Mouse (Mus musculus): ENCODE data around the gene Cfap54.

The Cfap54 gene

GRCm38 (mm10) chr10:93098211-93098805 lies 16.9 kb upstream of the Cfap54 start:
- in situ Hi-C loops (cut with MboI; ENCODE audit: unreplicated experiment in 2 of 2): no loop called here

DNA sequence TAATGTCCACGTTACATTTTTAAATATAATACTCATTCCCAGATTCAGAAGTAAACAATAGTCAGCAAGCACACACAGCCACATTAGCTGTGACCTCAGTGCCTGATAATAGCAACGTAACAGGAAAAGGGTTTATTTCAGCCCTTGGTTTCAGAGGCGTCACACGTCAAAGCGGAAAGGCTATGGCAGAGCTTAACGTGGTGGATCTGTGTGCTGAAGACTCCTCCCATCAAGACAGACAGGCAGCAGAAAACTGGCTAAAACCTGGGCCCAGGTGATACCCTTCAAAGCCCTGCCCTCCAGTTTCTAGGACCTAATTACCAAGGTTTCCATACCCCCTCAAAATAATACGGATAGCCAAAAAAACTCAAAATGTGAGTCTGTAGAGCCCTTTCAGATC lies 16.0 kb upstream of the Cfap54 start:
- in situ Hi-C loops (cut with MboI; ENCODE audit: unreplicated experiment in 2 of 2): no loop called here

- in situ Hi-C loops (cut with MboI; ENCODE audit: unreplicated experiment in 2 of 2): no loop called here
Observed at GRCm38 (mm10) chr10:93095827-93096226, 14.4 kb upstream of the Cfap54 start.

- in situ Hi-C loops (cut with MboI; ENCODE audit: unreplicated experiment in 2 of 2): no loop called here
Observed at GRCm38 (mm10) chr10:93094957-93095580, 13.7 kb upstream of the Cfap54 start.

DNA sequence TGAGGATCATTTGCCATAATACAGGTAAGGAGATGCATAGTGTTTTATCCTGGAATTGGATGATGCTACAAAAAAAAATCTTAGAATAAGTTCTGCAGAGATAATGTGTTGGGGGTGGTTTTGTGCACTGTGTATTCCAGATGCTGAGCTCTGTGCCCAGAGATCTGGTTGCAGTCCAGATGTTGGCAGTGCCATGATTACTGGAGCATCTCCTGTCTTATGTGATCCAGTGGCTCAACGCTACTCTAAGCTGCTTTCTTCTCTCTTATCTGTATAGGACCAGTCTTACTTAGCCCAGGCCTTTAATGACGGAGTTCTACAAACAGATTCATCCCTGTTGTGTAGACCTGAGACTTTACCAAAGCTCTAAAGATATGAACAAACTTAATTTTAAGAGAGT lies 10.5 kb upstream of the Cfap54 start:
- in situ Hi-C loops (cut with MboI; ENCODE audit: unreplicated experiment in 2 of 2): no loop called here

DNA sequence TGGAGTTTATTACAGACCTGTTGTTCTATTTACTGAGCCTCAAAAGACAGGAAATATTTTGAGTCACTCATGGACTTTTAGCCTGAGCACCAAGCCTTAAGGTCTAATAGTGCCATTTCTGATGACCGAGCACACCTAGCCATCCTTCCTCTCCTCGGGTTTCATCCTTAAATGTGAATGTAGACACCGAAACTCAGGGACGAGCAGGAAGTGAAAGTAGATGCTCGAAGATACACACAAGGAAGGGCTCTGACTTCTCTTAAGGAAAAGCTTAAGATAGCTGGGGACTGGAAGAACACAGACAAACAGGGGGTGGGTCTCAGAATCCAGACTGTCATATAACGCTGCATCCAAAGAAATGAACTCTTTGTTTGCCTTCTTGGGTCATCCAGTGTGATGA lies 8.8 kb upstream of the Cfap54 start:
- in situ Hi-C loops (cut with MboI; ENCODE audit: unreplicated experiment in 2 of 2): no loop called here

GRCm38 (mm10) chr10:93088396-93089048 lies 7.1 kb upstream of the Cfap54 start:
- in situ Hi-C loops (cut with MboI; ENCODE audit: unreplicated experiment in 2 of 2): loop anchor here in 1 of 2 experiments (5.0 kb wide), 1 partner anchor 54 kb away; no protein-coding TSS in a partner anchor

- in situ Hi-C loops (cut with MboI; ENCODE audit: unreplicated experiment in 2 of 2): loop anchor here in 1 of 2 experiments (5.0 kb wide), 1 partner anchor 55 kb away; no protein-coding TSS in a partner anchor
Observed at GRCm38 (mm10) chr10:93087504-93087903, 6.1 kb upstream of the Cfap54 start.

GRCm38 (mm10) chr10:93083963-93084340 lies 2.5 kb upstream of the Cfap54 start:
- in situ Hi-C loops (cut with MboI; ENCODE audit: unreplicated experiment in 2 of 2): no loop called here

- in situ Hi-C loops (cut with MboI; ENCODE audit: unreplicated experiment in 2 of 2): no loop called here
Observed at GRCm38 (mm10) chr10:93083198-93083962, 2.0 kb upstream of the Cfap54 start.

DNA sequence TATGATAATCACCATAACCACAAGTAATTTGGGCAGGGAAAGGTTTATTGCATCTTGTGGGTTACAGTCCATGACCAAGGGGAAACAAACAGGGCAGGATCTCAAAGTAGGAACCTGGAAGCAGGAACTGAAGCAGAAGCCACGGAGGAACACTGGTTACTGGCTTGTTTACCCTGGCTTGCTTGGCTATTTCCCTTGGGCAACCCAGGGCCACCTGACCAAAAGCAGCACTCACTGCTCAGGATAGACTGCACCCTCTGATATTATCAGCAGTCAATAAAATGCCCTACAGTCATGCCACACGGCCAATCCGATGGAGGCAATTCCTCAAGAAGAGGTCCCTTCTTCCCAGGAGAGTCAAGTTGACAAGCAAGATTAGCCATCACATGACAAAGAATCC lies 1.9 kb downstream of the Cfap54 start:
- in situ Hi-C loops (cut with MboI; ENCODE audit: unreplicated experiment in 2 of 2): loop anchor here (10.0 kb wide), 3 partner anchors 75 to 345 kb away; no protein-coding TSS in a partner anchor

DNA sequence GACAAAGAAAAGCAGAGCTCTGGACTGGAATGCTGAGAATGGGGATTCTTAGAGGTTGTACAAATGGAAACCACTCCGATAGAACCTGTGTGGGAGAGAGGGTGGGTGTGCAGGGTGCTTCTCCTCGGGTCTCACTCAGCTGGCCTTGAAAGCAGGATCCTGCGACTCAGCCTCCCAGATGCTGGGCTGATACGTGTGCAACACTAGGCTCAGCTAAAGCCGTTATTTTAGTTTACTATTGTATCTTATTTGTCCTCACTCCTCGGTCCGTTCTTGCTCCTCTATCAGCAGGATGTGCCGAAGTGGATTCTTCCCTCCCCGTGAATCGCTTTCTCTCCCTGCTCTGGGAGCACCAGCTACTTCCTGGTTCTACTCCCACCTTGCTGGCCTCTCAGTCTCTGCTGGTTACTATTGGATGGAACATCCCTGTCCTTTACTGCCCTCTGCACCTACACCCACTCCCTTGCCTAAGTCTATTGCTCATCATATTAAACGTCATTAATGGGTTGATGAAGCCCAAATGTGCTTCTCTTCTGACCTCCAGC lies 3.4 kb downstream of the Cfap54 start:
- in situ Hi-C loops (cut with MboI; ENCODE audit: unreplicated experiment in 2 of 2): loop anchor here (10.0 kb wide), 3 partner anchors 77 to 347 kb away; no protein-coding TSS in a partner anchor

DNA sequence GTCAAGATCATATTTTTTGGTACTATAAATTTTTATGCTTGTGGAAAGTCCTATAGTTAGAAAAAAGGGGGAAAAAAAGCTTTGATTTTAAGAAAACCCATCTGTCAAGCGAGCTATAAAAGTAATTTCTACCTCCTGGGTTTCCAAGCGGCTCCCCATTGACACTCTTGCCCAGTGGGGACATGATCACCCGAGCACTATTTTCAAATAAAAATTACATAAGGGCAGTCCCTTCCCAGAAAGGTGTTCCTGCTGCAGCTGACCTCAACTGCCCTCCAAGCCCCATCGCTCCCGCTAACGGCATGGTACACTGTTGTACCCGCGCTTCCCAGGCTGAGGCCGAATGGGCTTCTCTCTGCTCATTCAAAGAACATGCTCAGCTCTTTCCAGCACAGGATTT lies 5.0 kb downstream of the Cfap54 start:
- in situ Hi-C loops (cut with MboI; ENCODE audit: unreplicated experiment in 2 of 2): loop anchor here (10.0 kb wide), 3 partner anchors 78 to 348 kb away; no protein-coding TSS in a partner anchor

DNA sequence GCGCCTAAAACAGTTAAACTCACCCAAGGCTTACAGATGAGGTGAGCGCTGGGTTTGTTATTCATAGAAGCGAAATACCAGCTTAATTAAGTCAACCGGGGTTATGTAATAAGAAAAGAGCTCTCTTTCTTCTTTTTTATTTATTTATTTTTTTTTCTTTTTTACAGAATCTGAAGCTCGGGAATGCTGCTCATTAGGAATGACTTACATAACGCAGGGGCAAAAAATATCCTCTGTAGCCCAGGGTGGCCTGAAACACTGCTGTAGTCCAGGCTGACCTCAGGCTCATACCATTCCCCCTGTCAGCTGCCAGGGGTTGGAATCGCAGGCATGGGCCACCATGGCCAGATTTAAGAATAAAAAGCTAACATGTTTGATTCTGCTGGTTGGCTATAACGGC lies 5.6 kb downstream of the Cfap54 start:
- in situ Hi-C loops (cut with MboI; ENCODE audit: unreplicated experiment in 2 of 2): loop anchor here (10.0 kb wide), 3 partner anchors 79 to 349 kb away; no protein-coding TSS in a partner anchor

DNA sequence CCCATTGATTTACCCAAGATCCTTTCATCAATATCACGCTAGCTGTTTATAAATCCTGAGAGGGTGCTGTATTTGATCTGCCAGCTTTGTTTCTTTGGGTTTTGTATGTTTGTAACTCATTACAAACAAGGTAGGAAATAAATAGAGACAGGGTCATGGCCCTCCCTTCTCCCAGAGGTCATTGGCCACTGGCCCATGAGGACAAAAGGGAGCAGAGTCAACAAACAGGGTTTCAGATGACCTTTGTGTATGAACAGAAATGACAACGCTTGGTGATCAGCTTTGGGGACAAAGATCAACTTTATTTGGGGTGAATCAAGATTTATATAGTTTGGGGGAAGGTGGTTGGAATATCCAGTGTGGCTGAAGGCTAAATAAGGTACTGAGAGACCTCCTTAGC lies 8.6 kb downstream of the Cfap54 start:
- in situ Hi-C loops (cut with MboI; ENCODE audit: unreplicated experiment in 2 of 2): loop anchor here (10.0 kb wide), 3 partner anchors 82 to 352 kb away; no protein-coding TSS in a partner anchor

GRCm38 (mm10) chr10:93071753-93072152 lies 9.7 kb downstream of the Cfap54 start:
- in situ Hi-C loops (cut with MboI; ENCODE audit: unreplicated experiment in 2 of 2): loop anchor here (10.0 kb wide), 3 partner anchors 83 to 353 kb away; no protein-coding TSS in a partner anchor

DNA sequence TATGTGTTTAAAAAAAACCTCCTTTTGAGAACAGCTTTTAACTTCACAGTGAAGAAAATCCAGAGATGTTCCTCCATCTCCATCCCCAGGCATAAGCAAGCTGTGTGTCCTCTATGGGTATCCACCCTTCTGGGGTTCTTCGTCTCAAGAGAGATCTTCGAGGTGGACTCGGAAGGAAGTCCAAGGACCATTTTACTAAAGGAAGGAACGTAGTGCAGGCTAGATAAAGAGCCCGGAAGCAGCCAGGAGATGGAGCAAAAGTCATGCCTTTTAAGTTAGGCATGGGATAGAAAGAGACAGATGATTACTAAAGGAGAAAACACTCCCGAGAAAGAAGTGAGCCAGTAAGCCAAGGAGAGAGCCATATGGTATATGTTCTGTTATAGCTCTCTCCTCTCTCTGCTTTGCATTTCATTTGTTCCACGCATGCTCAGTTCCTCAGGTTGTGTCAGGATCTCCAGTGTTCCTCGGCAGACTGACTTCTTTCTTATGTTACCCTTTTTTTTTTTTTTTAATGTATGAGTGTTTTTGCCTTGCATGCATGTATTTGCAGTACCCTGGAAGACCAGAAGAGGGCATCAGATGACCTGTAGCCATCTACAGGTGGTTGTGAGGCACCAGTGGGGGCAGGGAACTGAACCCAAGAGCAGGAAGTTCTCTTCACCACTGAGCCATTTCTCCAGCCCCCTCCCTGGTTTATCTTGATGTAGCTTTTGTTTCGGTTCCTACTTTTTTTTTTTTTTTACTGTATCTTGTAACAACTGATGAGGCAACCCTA lies 11.1 kb downstream of the Cfap54 start:
- in situ Hi-C loops (cut with MboI; ENCODE audit: unreplicated experiment in 2 of 2): loop anchor here (10.0 kb wide), 3 partner anchors 84 to 354 kb away; no protein-coding TSS in a partner anchor

- in situ Hi-C loops (cut with MboI; ENCODE audit: unreplicated experiment in 2 of 2): loop anchor here (10.0 kb wide), 4 partner anchors 85 to 515 kb away; partner anchors contain the start of gene Snrpf (in 1 of the 2)
Observed at GRCm38 (mm10) chr10:93069721-93070120, 11.7 kb downstream of the Cfap54 start.

- in situ Hi-C loops (cut with MboI; ENCODE audit: unreplicated experiment in 2 of 2): loop anchor here (10.0 kb wide), 2 partner anchors 356 to 516 kb away; partner anchors contain the start of gene Snrpf (in 1 of the 2)
Observed at GRCm38 (mm10) chr10:93069041-93069679, 12.3 kb downstream of the Cfap54 start.
